Comparison of ENCODE assay signal across 8 mouse cellular contexts in the genomic region with DNA sequence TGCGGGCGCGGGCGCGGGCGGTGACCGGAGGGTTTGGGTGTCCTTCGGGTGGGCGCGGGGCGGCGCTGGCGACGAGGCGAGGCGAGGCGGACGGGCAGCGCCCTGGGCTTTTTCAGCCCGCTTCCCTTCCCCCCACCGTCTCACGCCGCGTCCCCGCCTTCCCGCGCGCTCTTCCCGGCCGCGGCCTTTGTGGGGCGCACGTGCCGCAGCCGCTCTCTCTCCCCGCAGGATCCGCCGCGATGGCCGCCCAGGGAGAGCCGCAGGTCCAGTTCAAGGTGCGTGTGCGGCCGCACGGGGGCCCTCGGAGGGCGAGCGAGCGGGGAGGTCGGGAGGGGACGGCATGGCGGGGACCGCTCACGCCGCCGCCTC. TPM values are rescaled to one million over a fixed set of nuclear protein-coding genes. Genes with fewer than 3 reads are reported as not detected.
DNase-seq lines count a peak whose midpoint lies in the region; ATAC-seq and TF ChIP-seq lines count a peak whose summit lies in the region.

No protein-coding gene starts in this region.

- H3K4me3 ChIP-seq in gastrocnemius, adult 2 months = peak overlapping the region; percentile 89
- H3K4me3 ChIP-seq in E14TG2a.4 (replicated peaks; ENCODE audit: low read length) = peak overlapping the region; percentile 97
- peak overlapping the region; percentile 93 for H3K4me3 ChIP-seq in limb, embryonic 15.5 days
- peak overlapping the region; percentile 76 for H3K4me3 ChIP-seq in stomach, embryonic 15.5 days (replicated peaks)

- H3K36me3 ChIP-seq in E14TG2a.4 (ENCODE audit: insufficient read depth, low read length) = peaks cover 44% of the 10 kb centered on the region
- H3K36me3 ChIP-seq in limb, embryonic 15.5 days = peaks cover 12% of the 10 kb centered on the region
- peaks cover 4% of the 10 kb centered on the region; the same call in 1 of the 2 replicates for H3K36me3 ChIP-seq in stomach, embryonic 15.5 days

- H3K9ac ChIP-seq in limb, embryonic 15.5 days = peak overlapping the region; percentile 93
- H3K9ac ChIP-seq in stomach, embryonic 15.5 days = peak overlapping the region; percentile 56

- H3K4me1 ChIP-seq in E14TG2a.4 (replicated peaks; ENCODE audit: low read depth, low read length) = peaks cover 37% of the 10 kb centered on the region
- H3K4me1 ChIP-seq in limb, embryonic 15.5 days = peaks cover 8% of the 10 kb centered on the region
- peaks cover 4% of the 10 kb centered on the region; the same call in 1 of the 2 replicates for H3K4me1 ChIP-seq in stomach, embryonic 15.5 days

- no peak for DNase-seq in gastrocnemius, adult 2 months
- no peak for DNase-seq in gastrocnemius, postnatal 25 days
- DNase-seq in right cerebral cortex, postnatal 10 days (ENCODE audit: low spot score in 2 of 2) = no peak
- no peak for DNase-seq in layer of hippocampus, adult 8-10 months (ENCODE audit: low spot score in 2 of 2)

- no peaks in the 10 kb centered on the region for H3K27me3 ChIP-seq in E14TG2a.4 (ENCODE audit: insufficient read depth, low read length)
- no peaks in the 10 kb centered on the region for H3K27me3 ChIP-seq in limb, embryonic 15.5 days
- no peaks in the 10 kb centered on the region for H3K27me3 ChIP-seq in stomach, embryonic 15.5 days (replicated peaks)

- 0% methylated on average over 46 of the region's 56 CpGs for WGBS in limb, embryonic 15.5 days
- under 1% methylated on average over 47 of the region's 56 CpGs for WGBS in stomach, embryonic 15.5 days

- peak; percentile 52 for ATAC-seq in erythroid progenitor cell, adult 5-6 weeks (replicated peaks; ENCODE audit: low FRiP score, poor library complexity, severe bottlenecking)
- peak; percentile 77 for ATAC-seq in limb, embryonic 15.5 days (ENCODE audit: insufficient number of reproducible peaks, low FRiP score, low TSS enrichment, low read depth)
- peak; percentile 74 for ATAC-seq in stomach, embryonic 15.5 days (ENCODE audit: insufficient read depth, low FRiP score, low read depth)

- no peaks in the 10 kb centered on the region for H3K9me3 ChIP-seq in E14TG2a.4 (ENCODE audit: low read length)
- H3K9me3 ChIP-seq in limb, embryonic 15.5 days = no peaks in the 10 kb centered on the region
- no peaks in the 10 kb centered on the region for H3K9me3 ChIP-seq in stomach, embryonic 15.5 days

- intact Hi-C loops in gastrocnemius, adult 2 months (cut with DNase I) = no loop called here

- peak overlapping the region; percentile 59 for H3K4me2 ChIP-seq in limb, embryonic 15.5 days
- peak overlapping the region; percentile 65 for H3K4me2 ChIP-seq in stomach, embryonic 15.5 days

- peak; percentile 8; the same call in 1 of the 2 replicates for TF ChIP-seq CTCF in gastrocnemius, adult 2 months (IDR thresholded peaks at IDR 0.05)
- no peak for TF ChIP-seq CTCF in E14TG2a.4 (conservative IDR thresholded peaks at IDR 0.05; ENCODE audit: low read length)

- H3K27ac ChIP-seq in gastrocnemius, adult 2 months = peak overlapping the region; percentile 96
- peak overlapping the region; percentile 97 for H3K27ac ChIP-seq in limb, embryonic 15.5 days
- peak overlapping the region; percentile 97 for H3K27ac ChIP-seq in stomach, embryonic 15.5 days

RNA-seq across cellular contexts. Expression of a gene that starts 0.4 kb away (rescaled TPM):
- total RNA-seq in gastrocnemius, adult 2 months (2021) = 10 to 100 TPM; 78.9 to 94.0 TPM
- total RNA-seq in gastrocnemius, postnatal 25 days (2021) = 10 to 100 TPM; 64.7 to 81.1 TPM
- 305 and 343 TPM in 2 replicates for total RNA-seq in erythroid progenitor cell, adult 5-6 weeks (2015; ENCODE audit: low replicate concordance)
- total RNA-seq in erythroid progenitor cell, adult 5-6 weeks (2017; ENCODE audit: low replicate concordance) = 152 and 197 TPM in 2 replicates
- 432 and 441 TPM in 2 replicates for polyA plus RNA-seq in limb, embryonic 15.5 days (2015; fragmentation: Nextera tagmentation; extraction: Ambion mirVana)
- 518 and 547 TPM in 2 replicates for polyA plus RNA-seq in stomach, embryonic 15.5 days (2015; fragmentation: Nextera tagmentation; extraction: Ambion mirVana)
- 100 to 1,000 TPM; 159 to 183 (median 167) TPM for total RNA-seq in layer of hippocampus, adult 8-10 months (2022)

RNA-seq across cellular contexts. Expression of a gene that starts 11.9 kb away (rescaled TPM):
- total RNA-seq in gastrocnemius, adult 2 months (2021) = 1 to 10 TPM; 6.3 to 7.8 TPM
- total RNA-seq in gastrocnemius, postnatal 25 days (2021) = 1 to 10 TPM; 7.8 to 8.8 TPM
- 224 and 258 TPM in 2 replicates for total RNA-seq in erythroid progenitor cell, adult 5-6 weeks (2015; ENCODE audit: low replicate concordance)
- total RNA-seq in erythroid progenitor cell, adult 5-6 weeks (2017; ENCODE audit: low replicate concordance) = 312 and 368 TPM in 2 replicates
- polyA plus RNA-seq in limb, embryonic 15.5 days (2015; fragmentation: Nextera tagmentation; extraction: Ambion mirVana) = 29.7 and 29.8 TPM in 2 replicates
- polyA plus RNA-seq in stomach, embryonic 15.5 days (2015; fragmentation: Nextera tagmentation; extraction: Ambion mirVana) = 26.3 and 34.6 TPM in 2 replicates
- total RNA-seq in layer of hippocampus, adult 8-10 months (2022) = 10 to 100 TPM; 28.6 to 39.2 (median 33.4) TPM

Comparison
In these comparisons a context has a peak if more than half of its experiments do, and no peak if none do; other contexts are left out.
1. RNA of a gene that starts 11.9 kb away (total RNA-seq): 224 to 368 TPM in erythroid progenitor cell, adult 5-6 weeks; 28.6 to 39.2 TPM in layer of hippocampus, adult 8-10 months, 7.8 to 8.8 TPM in gastrocnemius, postnatal 25 days and 6.3 to 7.8 TPM in gastrocnemius, adult 2 months; every median in the first group is over 4 times any median in the second.
2. Peak in every context shown above with its lines, with median percentiles within 50 percentile points of each other: H3K27ac ChIP-seq, H3K4me3 ChIP-seq and ATAC-seq.